Mouse (Mus musculus) small intestine, adult 2 months (tissue): ENCODE measurements around the gene 2700049A03Rik.

ENCODE experiments used
- CTCF ChIP-seq: fragments of 200-500 bp; IDR thresholded peaks from 2 replicates; pipeline ENCODE4 v1.5.1; 2012; ENCODE audit warnings: low read depth, mild to moderate bottlenecking, control low read depth, inconsistent platforms, low read length, moderate library complexity, mixed read lengths; ENCODE audit not compliant: insufficient replicate concordance, insufficient read length; ENCODE audit errors: extremely low read depth
- POLR2A ChIP-seq: fragments of 200-500 bp; IDR thresholded peaks from 2 replicates; pipeline ENCODE4 v1.6.1; 2012; ENCODE audit warnings: low read depth, mild to moderate bottlenecking, control low read depth, inconsistent platforms, low read length, moderate library complexity

DNA sequence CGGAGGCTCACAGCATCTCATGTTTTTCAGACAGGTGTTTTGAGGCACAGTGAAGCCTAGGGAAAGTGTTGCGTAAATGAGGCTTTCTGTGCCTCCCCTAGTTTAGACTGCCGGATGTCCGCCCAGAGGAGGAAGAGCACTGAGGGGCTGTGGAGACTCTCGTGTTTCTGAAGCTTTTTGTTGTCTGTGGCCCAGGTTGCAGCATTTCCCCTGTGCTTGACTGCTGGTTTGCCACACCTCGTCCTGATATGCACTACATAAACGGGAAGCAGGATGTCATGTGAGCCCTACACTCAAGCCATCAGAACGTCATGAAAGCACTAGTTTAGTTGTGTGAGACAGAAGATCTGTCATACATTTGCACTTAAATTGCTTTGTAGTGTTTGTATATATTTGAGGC lies 56.1 kb downstream of the 2700049A03Rik start:
- no peak for TF ChIP-seq POLR2A
- TF ChIP-seq CTCF, result no peak
